Mouse (Mus musculus) intestine, embryonic 16.5 days (tissue): ENCODE measurements at regions not wholly inside any gene's neighbourhood (a gene's known extent, or its start where the extent isn't known, plus 50 kb on each side); places are given as distances from the start of the nearest gene placed in this dataset.

Experiments
- ATAC-seq: fragments of 200-750 bp; cut with Nextera tagmentation; 2 replicates; pipeline ENCODE4 v1.8.0; 2017; ENCODE audit warnings: moderate TSS enrichment, moderate library complexity
- H3K27ac ChIP-seq: fragments of 300-500 bp; sonication (generic); 2 replicates; pipeline ENCODE4 v1.5.1; 2014; ENCODE audit warnings: mild to moderate bottlenecking, low read length
- H3K27me3 ChIP-seq: fragments of 300-500 bp; sonication (generic); replicated peaks from 2 replicates; pipeline ENCODE4 v1.6.1; 2014; ENCODE audit warnings: low read length, control low read depth, mixed read lengths; ENCODE audit not compliant: control insufficient read depth, insufficient read depth
- H3K36me3 ChIP-seq: fragments of 300-500 bp; sonication (generic); 2 replicates; pipeline ENCODE4 v1.6.1; 2014; ENCODE audit warnings: low read length, control low read depth; ENCODE audit not compliant: control insufficient read depth, insufficient read depth
- H3K4me1 ChIP-seq: fragments of 300-500 bp; sonication (generic); 2 replicates; pipeline ENCODE4 v1.6.1; 2014; ENCODE audit warnings: low read length, control low read depth, mixed read lengths; ENCODE audit not compliant: control insufficient read depth, insufficient read depth
- H3K4me2 ChIP-seq: fragments of 300-500 bp; sonication (generic); 2 replicates; pipeline ENCODE4 v1.6.1; 2014; ENCODE audit warnings: low read depth, low read length, control low read depth
- H3K4me3 ChIP-seq: fragments of 300-500 bp; sonication (generic); 2 replicates; pipeline ENCODE4 v1.5.1; 2014; ENCODE audit warnings: mild to moderate bottlenecking, low read length
- H3K9ac ChIP-seq: fragments of 300-500 bp; sonication (generic); 2 replicates; pipeline ENCODE4 v1.6.1; 2014; ENCODE audit warnings: low read depth, low read length
- H3K9me3 ChIP-seq: fragments of 300-500 bp; sonication (generic); 2 replicates; pipeline ENCODE4 v1.6.1; 2016; ENCODE audit warnings: low read length, control low read depth; ENCODE audit not compliant: control insufficient read depth
- WGBS: fragments of 180-500 bp; shearing (Covaris S2); extraction: QIAGEN DNeasy Blood & Tissue Kit; methylation state at CpG from one replicate; pipeline ENCODE4 v1.1.7; 2014; 5-methylcytosine and 5-hydroxymethylcytosine counted together

DNA sequence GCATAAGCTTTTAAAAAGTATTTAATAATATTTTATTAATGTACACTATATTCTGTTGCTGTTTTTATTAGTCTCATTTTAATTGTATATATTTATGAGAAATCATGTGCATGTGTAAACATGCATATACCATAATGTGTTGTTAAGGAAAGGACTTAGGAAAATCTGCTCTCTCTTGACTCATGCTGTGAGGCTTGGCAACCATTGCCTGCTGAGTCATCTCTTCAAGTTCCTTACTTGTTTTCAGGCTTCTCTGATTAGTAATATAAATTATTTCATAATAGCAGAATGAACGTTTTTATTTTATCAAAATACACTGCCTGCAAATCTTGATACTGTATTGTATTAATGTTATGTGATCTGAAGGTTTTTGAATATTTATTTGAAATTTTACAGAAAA lies 388.9 kb upstream of the Slitrk5 start:
- no peaks in the 10 kb centered on the region for H3K4me1 ChIP-seq
- H3K9ac ChIP-seq, result no peak overlapping the region
- WGBS, result 53% methylated on average over 1 of the region's 1 CpGs
- H3K36me3 ChIP-seq, result no peaks in the 10 kb centered on the region
- no peak overlapping the region for H3K4me2 ChIP-seq
- H3K27me3 ChIP-seq, result no peaks in the 10 kb centered on the region
- H3K9me3 ChIP-seq, result no peaks in the 10 kb centered on the region
- ATAC-seq, result no peak
- H3K27ac ChIP-seq, result no peak overlapping the region
- no peak overlapping the region for H3K4me3 ChIP-seq

DNA sequence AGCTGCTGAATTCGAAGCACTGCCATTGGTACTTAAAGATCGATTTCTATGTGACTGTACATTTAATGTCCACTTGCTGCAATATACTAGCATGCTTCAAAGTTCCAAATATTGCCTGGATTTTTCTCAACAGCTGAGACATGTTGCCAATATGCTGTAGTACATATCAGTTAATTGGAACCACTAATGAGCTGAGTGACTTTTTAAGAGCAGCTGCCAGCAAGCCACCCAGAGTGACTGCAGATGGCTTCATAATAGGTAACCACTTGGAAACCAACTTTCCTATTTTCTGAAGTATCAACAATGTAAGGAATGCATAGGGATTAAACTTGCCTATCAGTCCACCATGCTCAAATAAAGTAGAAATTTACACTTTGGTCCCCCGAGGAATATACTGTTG lies 379.4 kb upstream of the Slitrk5 start:
- Histone ChIP-seq H3K27me3 (no peaks in the 10 kb centered on the region), H3K36me3 (no peaks in the 10 kb centered on the region), H3K9ac (no peak overlapping the region), H3K4me2 (no peak overlapping the region), H3K4me3 (no peak overlapping the region), H3K4me1 (no peaks in the 10 kb centered on the region), H3K27ac (no peak overlapping the region), H3K9me3 (no peaks in the 10 kb centered on the region)
- WGBS, result 90% methylated on average over 3 of the region's 3 CpGs
- ATAC-seq, result no peak

DNA sequence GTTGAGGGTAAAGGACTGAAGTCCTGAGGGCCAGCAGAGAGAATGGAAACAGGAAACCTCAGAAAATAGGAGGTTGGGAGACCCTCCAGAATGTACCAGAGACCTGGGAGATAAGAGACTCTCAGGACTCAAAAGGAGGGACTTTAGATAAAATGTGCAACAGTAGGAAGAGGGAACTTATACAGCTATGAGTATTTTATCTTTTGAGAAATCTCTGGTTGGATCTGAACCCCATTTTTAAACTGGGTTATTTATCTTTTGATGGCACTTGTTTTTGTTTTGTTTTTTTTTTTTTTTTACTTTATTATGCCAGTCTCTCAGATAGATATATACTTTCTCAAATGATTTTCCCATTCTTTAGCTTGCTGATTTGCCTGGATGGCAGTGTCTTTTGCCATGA lies 377.1 kb upstream of the Slitrk5 start:
- Histone ChIP-seq H3K4me3 (no peak overlapping the region), H3K4me1 (no peaks in the 10 kb centered on the region), H3K9me3 (no peaks in the 10 kb centered on the region), H3K36me3 (no peaks in the 10 kb centered on the region), H3K9ac (no peak overlapping the region), H3K27ac (no peak overlapping the region), H3K4me2 (no peak overlapping the region), H3K27me3 (no peaks in the 10 kb centered on the region)
- no peak for ATAC-seq

DNA sequence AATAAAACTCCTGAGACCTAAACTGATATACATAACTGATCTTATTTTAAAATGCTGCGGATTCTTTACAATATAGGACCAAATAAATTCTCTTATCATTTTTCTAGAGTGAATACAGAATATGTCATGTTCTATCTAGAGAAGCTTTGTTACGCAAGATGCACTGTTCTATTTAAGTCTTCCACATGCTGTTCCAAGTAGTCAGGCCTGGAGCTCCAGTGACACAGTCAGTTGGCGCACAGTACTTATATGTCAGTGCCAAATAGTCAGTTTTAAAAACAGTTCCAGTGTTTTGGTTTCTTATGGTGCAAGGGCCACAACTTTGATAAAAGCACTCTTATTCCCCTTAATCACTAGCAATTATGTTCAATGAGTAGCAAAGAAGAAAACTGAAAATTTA lies 344.3 kb upstream of the Slitrk5 start:
- Histone ChIP-seq H3K9me3 (no peaks in the 10 kb centered on the region), H3K27me3 (no peaks in the 10 kb centered on the region), H3K9ac (no peak overlapping the region), H3K36me3 (no peaks in the 10 kb centered on the region), H3K4me3 (no peak overlapping the region), H3K27ac (no peak overlapping the region), H3K4me2 (no peak overlapping the region), H3K4me1 (no peaks in the 10 kb centered on the region)
- no peak for ATAC-seq
- WGBS, result 88% methylated on average over 3 of the region's 3 CpGs

DNA sequence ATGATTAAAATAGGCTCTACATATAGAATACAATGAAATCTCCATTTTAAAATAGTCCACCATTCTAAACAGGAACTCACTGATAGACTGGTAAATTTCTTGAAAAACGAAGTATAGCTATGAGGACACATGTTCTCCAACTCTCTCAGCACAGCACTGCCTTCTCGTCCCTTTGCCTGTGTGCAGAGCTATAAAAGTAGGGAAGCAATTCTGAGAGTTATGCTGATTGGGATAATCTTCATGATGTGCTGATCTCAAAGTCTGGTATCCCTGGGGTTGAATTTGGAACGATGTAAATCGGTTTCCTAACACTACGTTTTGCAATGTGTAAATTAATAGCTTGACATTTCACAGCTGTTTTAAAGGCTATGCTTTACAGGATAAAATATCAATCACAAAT lies 321.4 kb upstream of the Slitrk5 start:
- 73% methylated on average over 5 of the region's 5 CpGs for WGBS

DNA sequence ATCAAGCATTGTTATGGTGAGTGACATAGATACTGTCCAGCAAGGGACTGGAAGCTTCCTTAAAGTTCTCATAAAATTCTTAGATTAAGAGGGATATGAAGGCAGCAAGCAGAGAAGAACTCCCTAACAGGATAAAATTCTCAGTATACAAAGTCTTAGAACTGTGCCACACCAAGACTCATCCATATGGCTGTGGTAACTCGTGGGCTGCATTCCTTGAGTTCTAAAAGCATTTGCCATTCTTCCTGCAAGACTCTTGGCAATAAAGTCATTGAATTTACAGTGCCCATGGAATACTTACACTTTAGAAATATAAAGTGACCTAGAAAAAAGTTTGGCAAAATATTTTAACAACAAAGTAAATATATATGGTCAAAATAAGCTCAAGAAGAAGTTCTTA lies 278.1 kb upstream of the Slitrk5 start:
- Histone ChIP-seq H3K4me1 (no peaks in the 10 kb centered on the region), H3K27ac (no peak overlapping the region), H3K4me3 (no peak overlapping the region), H3K4me2 (no peak overlapping the region), H3K27me3 (no peaks in the 10 kb centered on the region), H3K36me3 (no peaks in the 10 kb centered on the region), H3K9ac (no peak overlapping the region), H3K9me3 (no peaks in the 10 kb centered on the region)
- ATAC-seq, result no peak
- 48% methylated on average over 1 of the region's 1 CpGs for WGBS

More for the DNA sequence above, 321.4 kb upstream of the Slitrk5 start:
- no peak overlapping the region for H3K4me3 ChIP-seq
- no peaks in the 10 kb centered on the region for H3K27me3 ChIP-seq
- no peaks in the 10 kb centered on the region for H3K9me3 ChIP-seq
- no peaks in the 10 kb centered on the region for H3K36me3 ChIP-seq
- no peak overlapping the region for H3K9ac ChIP-seq
- no peak overlapping the region for H3K27ac ChIP-seq
- H3K4me2 ChIP-seq, result no peak overlapping the region
- no peaks in the 10 kb centered on the region for H3K4me1 ChIP-seq
- ATAC-seq, result no peak

DNA sequence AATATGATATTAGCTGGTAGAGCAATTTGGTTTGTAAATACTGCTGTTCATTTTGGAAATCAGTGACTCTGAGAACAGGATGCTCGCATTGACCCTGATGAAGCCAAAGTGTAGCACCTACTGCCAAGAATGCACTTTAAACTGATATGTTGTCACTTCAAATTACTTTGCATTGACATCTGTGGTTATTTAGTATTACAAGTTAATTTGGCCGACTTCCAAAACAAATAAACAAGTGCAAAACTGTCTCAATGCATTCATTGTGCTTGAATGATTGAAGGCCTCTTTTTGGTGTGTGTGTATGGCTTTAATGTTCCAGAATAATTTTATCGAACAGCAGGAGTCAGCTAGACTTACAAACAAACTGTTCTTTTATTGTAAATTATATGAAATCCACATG lies 274.1 kb upstream of the Slitrk5 start:
- Histone ChIP-seq H3K9ac (no peak overlapping the region), H3K4me1 (no peaks in the 10 kb centered on the region), H3K27ac (no peak overlapping the region), H3K4me3 (no peak overlapping the region), H3K27me3 (no peaks in the 10 kb centered on the region), H3K4me2 (no peak overlapping the region), H3K36me3 (no peaks in the 10 kb centered on the region), H3K9me3 (no peaks in the 10 kb centered on the region)
- ATAC-seq, result no peak
- WGBS, result 45% methylated on average over 3 of the region's 3 CpGs

DNA sequence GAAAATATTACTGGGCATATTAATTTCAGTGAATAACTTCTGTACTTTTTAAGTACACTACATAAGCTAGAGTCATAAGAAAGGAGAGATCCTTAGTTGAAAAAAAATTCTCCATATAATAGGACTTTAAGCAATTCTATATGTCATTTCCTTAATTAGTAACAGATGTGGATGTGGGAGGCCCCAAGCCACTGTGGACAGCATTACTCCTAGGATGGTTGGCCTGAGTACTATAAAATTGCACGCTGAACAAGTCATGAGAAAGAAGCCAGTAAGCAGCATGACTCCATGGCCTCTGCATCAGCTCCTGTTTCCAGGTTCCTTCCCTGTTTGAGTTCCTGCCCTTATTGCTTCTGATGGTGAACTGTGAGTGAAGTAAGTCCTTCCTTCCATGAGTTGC lies 272.4 kb upstream of the Slitrk5 start:
- Histone ChIP-seq H3K4me1 (no peaks in the 10 kb centered on the region), H3K36me3 (no peaks in the 10 kb centered on the region), H3K4me2 (no peak overlapping the region), H3K27ac (no peak overlapping the region), H3K9me3 (no peaks in the 10 kb centered on the region), H3K27me3 (no peaks in the 10 kb centered on the region), H3K4me3 (no peak overlapping the region), H3K9ac (no peak overlapping the region)
- ATAC-seq, result no peak
- WGBS, result 80% methylated on average over 1 of the region's 1 CpGs

DNA sequence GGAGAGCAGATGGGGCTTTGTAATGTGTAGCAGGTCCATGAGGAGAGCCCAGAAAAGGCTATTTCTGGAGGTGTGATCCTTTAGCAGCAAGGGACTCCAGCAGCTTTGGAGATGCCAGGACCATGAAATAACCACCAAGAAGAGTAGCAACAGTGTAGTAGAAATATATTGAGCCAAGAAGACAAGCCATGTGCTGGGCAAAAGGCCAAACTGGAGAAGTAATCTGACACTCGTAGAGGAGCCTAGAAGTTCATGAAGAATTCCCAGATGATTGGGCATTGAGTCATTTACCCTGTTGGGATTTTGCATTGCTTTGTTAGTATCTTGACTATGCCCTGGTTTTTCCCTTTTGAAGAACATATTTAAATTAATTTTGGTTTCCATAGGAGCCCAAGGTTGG lies 271.3 kb upstream of the Slitrk5 start:
- Histone ChIP-seq H3K4me1 (no peaks in the 10 kb centered on the region), H3K9me3 (no peaks in the 10 kb centered on the region), H3K36me3 (no peaks in the 10 kb centered on the region), H3K9ac (no peak overlapping the region), H3K4me3 (no peak overlapping the region), H3K27ac (no peak overlapping the region), H3K27me3 (no peaks in the 10 kb centered on the region), H3K4me2 (no peak overlapping the region)
- no peak for ATAC-seq
- 52% methylated on average over 1 of the region's 1 CpGs for WGBS

DNA sequence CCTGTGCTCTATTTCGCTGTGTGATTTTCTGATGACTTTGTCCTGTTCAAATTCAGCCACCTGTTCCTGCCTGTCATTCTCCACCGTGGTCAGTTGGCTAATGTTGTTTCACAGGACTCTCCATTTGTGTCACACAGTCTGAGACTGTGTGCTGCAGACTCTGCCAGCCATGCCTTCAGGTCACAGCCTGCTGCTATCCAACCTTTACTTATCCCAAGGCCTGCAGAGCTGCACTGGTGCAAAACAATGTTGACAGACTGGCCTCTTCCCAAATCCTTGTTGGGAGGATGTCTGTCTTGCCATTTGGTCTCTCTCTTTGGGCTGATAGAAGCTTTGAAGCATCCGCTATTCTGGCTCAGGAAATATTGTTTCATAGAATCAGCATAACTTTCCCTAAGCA lies 261.4 kb upstream of the Slitrk5 start:
- no peaks in the 10 kb centered on the region for H3K9me3 ChIP-seq
- no peak overlapping the region for H3K4me3 ChIP-seq
- ATAC-seq, result no peak
- H3K4me1 ChIP-seq, result no peaks in the 10 kb centered on the region
- H3K4me2 ChIP-seq, result no peak overlapping the region
- H3K27ac ChIP-seq, result no peak overlapping the region
- H3K27me3 ChIP-seq, result no peaks in the 10 kb centered on the region
- H3K9ac ChIP-seq, result no peak overlapping the region
- 83% methylated on average over 3 of the region's 3 CpGs for WGBS
- no peaks in the 10 kb centered on the region for H3K36me3 ChIP-seq
